Mouse (Mus musculus) hindbrain, embryonic 11.5 days (tissue): Measurements from ENCODE around the gene Tm7sf2. TPM values are rescaled to one million over a fixed set of nuclear protein-coding genes. Genes with fewer than 3 reads are reported as not detected.

ENCODE experiments used
- ATAC-seq: fragments of 200-750 bp; cut with Nextera tagmentation; 2 replicates; pipeline ENCODE4 v1.8.0; 2017; ENCODE audit warnings: mild to moderate bottlenecking, moderate TSS enrichment, moderate library complexity; ENCODE audit not compliant: low FRiP score
- DNase-seq: peaks from one replicate; pipeline ENCODE4 v3.0.0-alpha.2; 2015; ENCODE audit warnings: low spot score
- H3K27ac ChIP-seq: fragments of 300-500 bp; sonication (generic); 2 replicates; pipeline ENCODE4 v1.5.1; 2014; ENCODE audit warnings: mild to moderate bottlenecking, low read depth, low read length
- H3K27me3 ChIP-seq: fragments of 300-500 bp; sonication (generic); 2 replicates; pipeline ENCODE4 v1.6.1; 2014; ENCODE audit warnings: mild to moderate bottlenecking, low read length, moderate library complexity, mixed read lengths; ENCODE audit not compliant: control insufficient read depth, insufficient read depth
- H3K36me3 ChIP-seq: fragments of 300-500 bp; sonication (generic); 2 replicates; pipeline ENCODE4 v1.6.1; 2014; ENCODE audit warnings: mild to moderate bottlenecking, low read length, moderate library complexity, mixed read lengths; ENCODE audit not compliant: control insufficient read depth, insufficient read depth
- H3K4me1 ChIP-seq: fragments of 300-500 bp; sonication (generic); replicated peaks from 2 replicates; pipeline ENCODE4 v1.6.1; 2014; ENCODE audit warnings: low read length, mixed read lengths; ENCODE audit not compliant: control insufficient read depth, insufficient read depth
- H3K4me2 ChIP-seq: fragments of 300-500 bp; sonication (generic); replicated peaks from 2 replicates; pipeline ENCODE4 v1.6.1; 2014; ENCODE audit warnings: mild to moderate bottlenecking, low read depth, low read length
- H3K4me3 ChIP-seq: fragments of 300-500 bp; sonication (generic); 2 replicates; pipeline ENCODE4 v1.5.1; 2014; ENCODE audit warnings: low read depth, low read length
- H3K9ac ChIP-seq: fragments of 300-500 bp; sonication (generic); 2 replicates; pipeline ENCODE4 v1.6.1; 2014; ENCODE audit warnings: low read depth, low read length
- H3K9me3 ChIP-seq: fragments of 300-500 bp; sonication (generic); 2 replicates; pipeline ENCODE4 v1.6.1; 2016; ENCODE audit warnings: low read length; ENCODE audit not compliant: control insufficient read depth
- WGBS: fragments of 180-500 bp; shearing (Covaris S2); extraction: QIAGEN DNeasy Blood & Tissue Kit; methylation state at CpG from one replicate; pipeline ENCODE4 v1.1.7; 2014; 5-methylcytosine and 5-hydroxymethylcytosine counted together
- polyA plus RNA-seq: library from polyadenylated mRNA; unstranded; fragments of >200 nt; fragmentation: Nextera tagmentation; extraction: Ambion mirVana; gene quantifications from 2 replicates; pipeline ENCODE4 v1.2.1, GENCODE M21; 2014

Tm7sf2 gene
- polyA plus RNA-seq, 1 experiment from 2014 or later: 36.0 TPM

DNA sequence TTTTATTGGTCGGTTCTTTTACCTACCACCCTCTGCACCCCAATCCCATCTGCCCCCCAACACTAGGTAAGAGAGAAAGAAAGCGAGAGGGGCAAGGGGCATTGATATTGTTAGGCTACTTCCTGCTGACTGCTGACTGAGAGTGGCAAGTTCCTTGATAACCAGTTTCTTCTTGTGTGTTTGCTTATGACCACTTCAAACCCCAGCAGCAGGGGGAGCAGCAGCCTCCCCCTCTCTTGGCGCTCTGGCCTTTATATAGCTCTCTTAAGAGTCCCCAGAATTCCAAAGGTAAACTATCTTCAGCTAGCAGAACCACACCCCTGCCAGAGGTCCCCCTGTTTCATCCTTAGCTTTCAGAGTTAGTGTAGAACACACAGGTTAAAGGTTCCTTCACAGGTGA lies 47.9 kb downstream of the Tm7sf2 start:
- H3K4me3 ChIP-seq: no peak overlapping the region
- H3K4me2 ChIP-seq: no peak overlapping the region
- H3K27ac ChIP-seq: no peak overlapping the region
- ATAC-seq: no peak
- peaks cover 3% of the 10 kb centered on the region; the same call in 1 of the 2 replicates for H3K4me1 ChIP-seq
- no peaks in the 10 kb centered on the region for H3K9me3 ChIP-seq
- H3K36me3 ChIP-seq: no peaks in the 10 kb centered on the region
- WGBS: 67% methylated on average over 3 of the region's 3 CpGs
- DNase-seq: no peak
- H3K27me3 ChIP-seq: peaks cover 11% of the 10 kb centered on the region
- H3K9ac ChIP-seq: no peak overlapping the region

DNA sequence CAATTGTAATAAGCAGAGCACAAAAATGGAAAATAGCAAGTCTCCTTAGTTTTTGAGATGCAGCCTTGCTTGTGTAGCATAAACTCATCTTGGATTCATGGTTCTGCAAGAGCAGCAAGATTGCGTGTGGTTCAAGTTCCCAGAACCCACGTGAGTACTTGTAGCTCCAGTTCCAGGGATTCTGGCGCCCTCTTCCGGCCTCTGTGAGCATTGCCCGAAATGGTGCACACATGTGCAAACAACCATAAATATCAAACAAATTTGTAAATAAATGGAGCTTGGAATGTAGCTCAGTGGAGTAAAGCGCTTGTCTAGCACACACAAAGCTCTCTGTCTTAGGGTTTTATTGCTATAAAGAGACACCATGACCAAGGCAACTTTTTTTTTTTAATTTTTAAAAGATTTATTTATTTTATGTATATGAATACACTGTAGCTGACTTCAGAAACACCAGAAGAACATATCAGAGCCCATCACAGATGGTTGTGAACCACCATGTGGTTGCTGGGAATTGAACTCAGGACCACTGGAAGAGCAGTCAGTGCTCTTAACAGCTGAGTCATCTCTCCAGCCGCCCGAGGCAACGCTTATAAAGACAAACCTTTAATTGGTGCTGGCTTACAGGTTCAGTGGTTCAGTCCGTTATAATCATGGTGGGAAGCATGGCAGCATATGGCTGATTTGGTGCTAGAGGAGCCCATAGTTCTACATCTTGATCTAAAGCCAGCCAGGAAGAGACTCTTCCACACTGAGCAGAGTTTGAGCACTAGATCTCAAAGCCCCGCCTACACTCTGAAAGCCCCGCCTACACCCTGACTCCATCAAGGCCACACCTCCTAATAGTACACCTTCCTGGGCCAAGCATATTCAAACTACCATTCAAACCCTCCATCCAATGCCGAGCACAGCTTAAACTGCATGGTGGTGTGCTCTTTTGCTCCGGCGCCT lies 49.8 kb downstream of the Tm7sf2 start:
- Histone ChIP-seq H3K27me3 (peaks cover 15% of the 10 kb centered on the region), H3K27ac (no peak overlapping the region), H3K4me1 (peaks cover 4% of the 10 kb centered on the region; the same call in 1 of the 2 replicates), H3K4me3 (no peak overlapping the region), H3K36me3 (no peaks in the 10 kb centered on the region), H3K9me3 (no peaks in the 10 kb centered on the region), H3K9ac (no peak overlapping the region), H3K4me2 (no peak overlapping the region)
- 33% methylated on average over 15 of the region's 15 CpGs for WGBS
- DNase-seq: peak; percentile 92
- no peak for ATAC-seq

DNA sequence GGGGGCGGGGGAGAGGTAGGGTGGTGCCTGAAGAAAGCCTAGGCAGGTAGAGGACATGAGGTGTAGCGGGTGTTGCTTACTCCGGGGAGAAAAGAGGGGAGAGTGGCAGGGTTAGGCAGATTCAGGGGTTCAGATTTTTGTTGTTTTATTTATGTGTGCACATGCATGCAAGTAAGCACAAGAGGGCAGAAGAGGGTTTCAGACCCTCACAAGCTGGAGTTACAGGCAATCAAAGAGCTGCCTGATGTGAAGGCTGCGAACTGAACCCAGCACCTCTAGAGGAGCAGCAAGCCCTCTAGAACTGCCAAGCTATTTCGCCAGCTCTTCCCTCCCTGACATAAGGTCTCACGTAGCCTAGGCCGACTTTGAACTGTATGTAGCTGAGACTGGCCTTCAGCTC lies 51.6 kb downstream of the Tm7sf2 start:
- WGBS: 36% methylated on average over 7 of the region's 7 CpGs
- no peak overlapping the region for H3K4me3 ChIP-seq

DNA sequence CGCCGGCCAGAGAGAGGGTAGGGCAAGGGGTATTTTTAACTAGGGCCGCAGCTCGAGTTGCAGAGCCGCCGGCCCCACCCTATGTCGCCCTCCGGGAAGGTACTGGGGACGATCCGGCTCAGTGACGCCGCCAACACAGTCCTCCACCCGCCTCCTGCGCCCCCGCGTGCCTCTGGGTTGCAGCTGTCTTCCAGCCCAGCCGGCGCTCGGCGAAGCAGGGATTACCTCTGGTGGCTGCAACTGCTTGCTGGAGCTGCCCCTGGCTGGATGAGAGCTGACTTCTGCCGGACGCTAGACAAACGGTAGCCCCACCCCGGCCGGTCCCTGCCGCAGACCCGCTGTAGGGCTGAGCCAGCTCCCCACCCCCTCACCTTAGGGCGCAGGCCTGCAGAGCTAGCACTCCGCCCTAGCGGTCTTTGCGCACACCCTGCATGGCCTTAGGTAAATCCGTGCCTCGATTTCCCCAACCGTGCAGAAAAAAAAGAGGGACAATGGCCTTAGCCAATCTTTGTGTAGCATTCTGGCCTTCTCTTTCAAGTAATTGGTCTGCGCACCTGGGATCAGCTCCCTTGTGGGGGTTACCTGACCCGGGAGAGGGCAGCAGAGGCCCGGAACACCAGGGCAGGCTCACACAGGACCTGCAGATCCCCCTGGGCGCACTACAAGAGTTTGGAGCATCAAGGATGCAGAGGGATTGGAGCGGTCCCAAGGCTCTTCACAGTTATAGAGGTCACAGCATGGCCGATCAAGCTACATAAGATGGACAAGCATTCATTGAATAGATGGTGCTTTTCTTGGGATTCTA lies 52.5 kb downstream of the Tm7sf2 start, which contains the start of gene Capn1:
TSS of gene Capn1 (minus strand) at position 387 of the 805 bp plus-strand sequence.
- Histone ChIP-seq H3K9ac (peak within 1 kb of the TSS; percentile 44), H3K4me3 (peak within 1 kb of the TSS; percentile 45), H3K36me3 (no peaks in the 10 kb centered on the region), H3K27ac (no peak within 1 kb of the TSS; the same call in 1 of the 2 replicates), H3K4me2 (peak within 1 kb of the TSS; percentile 64), H3K27me3 (peaks cover 15% of the 10 kb centered on the region), H3K9me3 (no peaks in the 10 kb centered on the region), H3K4me1 (peaks cover 4% of the 10 kb centered on the region; the same call in 1 of the 2 replicates)
- 3% methylated on average over 38 of the region's 40 CpGs for WGBS
- peak; percentile 77 for DNase-seq
- ATAC-seq: peak; percentile 75

More for the DNA sequence above, 51.6 kb downstream of the Tm7sf2 start:
- DNase-seq (peak; percentile 21), ATAC-seq (no peak)
- peaks cover 15% of the 10 kb centered on the region for H3K27me3 ChIP-seq
- no peaks in the 10 kb centered on the region for H3K9me3 ChIP-seq
- H3K36me3 ChIP-seq: no peaks in the 10 kb centered on the region
- no peak overlapping the region for H3K27ac ChIP-seq
- no peak overlapping the region for H3K9ac ChIP-seq
- no peak overlapping the region for H3K4me2 ChIP-seq
- peaks cover 4% of the 10 kb centered on the region; the same call in 1 of the 2 replicates for H3K4me1 ChIP-seq

DNA sequence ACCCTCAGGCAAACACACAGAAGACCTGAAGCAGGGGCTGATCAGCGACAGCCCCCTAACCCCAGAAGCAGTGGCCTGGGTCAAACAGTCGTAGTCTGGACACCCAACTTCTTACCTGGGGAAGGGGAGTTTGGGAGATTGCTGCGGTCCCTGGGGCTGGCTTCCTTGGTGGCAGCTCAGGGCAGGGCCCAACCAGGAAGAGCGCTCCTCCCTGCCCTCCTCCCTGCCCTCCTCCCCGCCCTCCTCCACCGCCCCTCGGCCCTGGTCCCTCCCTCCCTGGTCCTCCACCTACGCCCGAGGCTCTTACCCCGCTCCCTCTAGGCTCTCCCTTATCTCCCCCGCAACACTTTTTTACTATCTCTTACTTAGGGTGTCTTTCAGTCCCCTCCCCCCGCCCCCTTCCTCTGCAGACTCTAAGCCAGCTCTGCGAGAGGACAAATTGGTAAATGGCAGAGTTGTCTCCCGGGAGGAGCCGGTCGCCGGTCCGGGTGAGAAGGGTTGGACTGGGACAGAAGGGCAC lies 53.1 kb downstream of the Tm7sf2 start:
- Histone ChIP-seq H3K4me2 (peak overlapping the region; percentile 64), H3K4me3 (peak overlapping the region; percentile 45), H3K27ac (no peak overlapping the region), H3K36me3 (no peaks in the 10 kb centered on the region), H3K27me3 (peaks cover 15% of the 10 kb centered on the region), H3K9me3 (no peaks in the 10 kb centered on the region), H3K9ac (peak overlapping the region; percentile 44), H3K4me1 (peaks cover 4% of the 10 kb centered on the region; the same call in 1 of the 2 replicates)
- DNase-seq: peak; percentile 55
- peak; percentile 61 for ATAC-seq
- 3% methylated on average over 11 of the region's 18 CpGs for WGBS

DNA sequence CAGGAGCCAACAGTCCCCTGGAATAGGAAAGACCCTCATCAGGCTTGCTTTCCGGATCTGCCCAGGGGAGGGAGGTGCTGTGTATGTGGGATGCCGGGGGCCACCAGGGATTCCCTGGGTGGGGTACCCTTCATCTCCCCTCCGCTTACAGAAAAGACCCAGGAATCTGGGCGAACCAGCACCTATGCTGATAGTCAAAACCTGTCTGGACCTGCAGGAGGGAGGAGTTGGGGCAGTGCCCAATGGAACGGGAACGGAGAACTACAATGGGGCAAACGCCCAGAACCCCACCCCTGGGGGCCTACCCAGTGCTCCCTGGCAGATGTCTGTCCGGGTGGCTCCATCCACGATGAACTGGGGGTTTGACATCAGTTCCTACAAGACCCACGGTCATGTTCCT lies 54.5 kb downstream of the Tm7sf2 start:
- Histone ChIP-seq H3K9me3 (no peaks in the 10 kb centered on the region), H3K27ac (no peak overlapping the region), H3K9ac (no peak overlapping the region), H3K27me3 (peaks cover 15% of the 10 kb centered on the region), H3K36me3 (no peaks in the 10 kb centered on the region), H3K4me2 (no peak overlapping the region), H3K4me1 (peaks cover 4% of the 10 kb centered on the region; the same call in 1 of the 2 replicates), H3K4me3 (no peak overlapping the region)
- WGBS: 90% methylated on average over 10 of the region's 10 CpGs
- ATAC-seq: no peak
- no peak for DNase-seq

Other genes starting within 250 kb of the Tm7sf2 start
- gene Frmd8, start 193.1 kb downstream of the Tm7sf2 start, polyA plus RNA-seq: 14.9 and 15.8 TPM in 2 replicates
- 1.0 and 1.1 TPM in 2 replicates for gene Slc25a45, start 190.6 kb downstream of the Tm7sf2 start, polyA plus RNA-seq
- 7.0 and 7.5 TPM in 2 replicates for gene Tigd3, start 174.2 kb downstream of the Tm7sf2 start, polyA plus RNA-seq
- 154 and 171 TPM in 2 replicates for gene Dpf2, start 155.4 kb downstream of the Tm7sf2 start, polyA plus RNA-seq
- gene Cdc42ep2, start 143.6 kb downstream of the Tm7sf2 start, polyA plus RNA-seq: 3.4 TPM in 2 replicates
- gene Pola2, start 104.2 kb downstream of the Tm7sf2 start, polyA plus RNA-seq: 67.7 and 68.3 TPM in 2 replicates
- gene Slc22a20, start 82.2 kb downstream of the Tm7sf2 start, polyA plus RNA-seq: not detected in 2 replicates
- 3.8 and 4.2 TPM in 2 replicates for gene Capn1, start 52.5 kb downstream of the Tm7sf2 start, polyA plus RNA-seq
- 23.9 and 27.1 TPM in 2 replicates for gene Syvn1, start 21.8 kb downstream of the Tm7sf2 start, polyA plus RNA-seq
- 81.7 and 86.6 TPM in 2 replicates for gene Mrpl49, start 10.6 kb downstream of the Tm7sf2 start, polyA plus RNA-seq
- 749 and 751 TPM in 2 replicates for gene Fau, start 10.5 kb downstream of the Tm7sf2 start, polyA plus RNA-seq
- gene Znhit2, start 7.2 kb downstream of the Tm7sf2 start, polyA plus RNA-seq: 39.7 and 41.1 TPM in 2 replicates
- 47.4 and 49.7 TPM in 2 replicates for gene Vps51, start 8.9 kb upstream of the Tm7sf2 start, polyA plus RNA-seq
- not detected in 2 replicates for gene Tmem262, start 11.7 kb upstream of the Tm7sf2 start, polyA plus RNA-seq
- 1.4 and 1.7 TPM in 2 replicates for gene Gm28374, start 13.9 kb upstream of the Tm7sf2 start, polyA plus RNA-seq
- 70.1 and 77.8 TPM in 2 replicates for gene Zfpl1, start 16.6 kb upstream of the Tm7sf2 start, polyA plus RNA-seq
- gene Cdca5, start 16.6 kb upstream of the Tm7sf2 start, polyA plus RNA-seq: 45.8 and 51.5 TPM in 2 replicates
- 0.49 and 0.62 TPM in 2 replicates for gene AC131692.1, start 26.0 kb upstream of the Tm7sf2 start, polyA plus RNA-seq
- gene Naaladl1, start 37.4 kb upstream of the Tm7sf2 start, polyA plus RNA-seq: 0.38 and 0.59 TPM in 2 replicates
- 62.6 and 62.9 TPM in 2 replicates for gene Sac3d1, start 50.3 kb upstream of the Tm7sf2 start, polyA plus RNA-seq
- gene Snx15, start 59.9 kb upstream of the Tm7sf2 start, polyA plus RNA-seq: 26.9 and 32.4 TPM in 2 replicates
- gene Batf2, start 72.6 kb upstream of the Tm7sf2 start, polyA plus RNA-seq: 0.32 TPM in 1 of 2 replicates, not detected in the other
- 80.0 and 82.4 TPM in 2 replicates for gene Arl2, start 73.2 kb upstream of the Tm7sf2 start, polyA plus RNA-seq
- not detected in 2 replicates for gene Majin, start 116.0 kb upstream of the Tm7sf2 start, polyA plus RNA-seq
- 0.71 and 0.98 TPM in 2 replicates for gene Gpha2, start 158.0 kb upstream of the Tm7sf2 start, polyA plus RNA-seq
- gene Ppp2r5b, start 167.5 kb upstream of the Tm7sf2 start, polyA plus RNA-seq: 42.1 and 46.8 TPM in 2 replicates
- gene Atg2a, start 173.3 kb upstream of the Tm7sf2 start, polyA plus RNA-seq: 7.0 and 8.1 TPM in 2 replicates
- 62.6 and 67.4 TPM in 2 replicates for gene Ehd1, start 208.4 kb upstream of the Tm7sf2 start, polyA plus RNA-seq
- 0.50 and 0.82 TPM in 2 replicates for gene Cdc42bpg, start 238.1 kb upstream of the Tm7sf2 start, polyA plus RNA-seq